In the genomic region with DNA sequence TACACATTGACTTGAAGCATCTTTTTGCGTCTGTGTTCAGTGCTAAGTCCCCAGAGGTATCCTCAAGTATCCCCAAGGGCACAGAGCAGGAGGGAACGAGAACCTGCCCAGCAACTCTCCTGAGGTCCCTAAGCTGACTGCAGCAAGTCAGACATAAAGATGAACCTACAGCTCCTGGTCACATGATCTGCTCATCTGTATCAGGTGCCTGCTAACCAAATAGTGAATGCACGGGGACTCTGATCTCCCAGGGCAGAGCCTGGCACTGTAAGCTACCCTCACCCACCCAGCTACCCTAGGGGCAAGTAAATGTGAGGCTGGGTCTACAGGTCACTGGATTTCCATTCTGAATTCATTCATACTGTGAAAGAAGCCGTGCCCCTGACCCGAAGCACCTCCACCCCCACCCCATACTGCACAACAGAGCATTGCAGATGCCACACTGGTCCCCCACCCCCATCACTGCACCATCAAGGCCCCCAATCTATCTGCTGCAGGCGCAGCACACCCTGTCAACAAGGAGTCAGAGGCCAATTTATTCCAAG, we compare ENCODE assay signal across 8 mouse cellular contexts. TPM values are rescaled to one million over a fixed set of nuclear protein-coding genes. Genes with fewer than 3 reads are reported as not detected.
DNase-seq lines count a peak whose midpoint lies in the region; ATAC-seq and TF ChIP-seq lines count a peak whose summit lies in the region.

No protein-coding gene starts in this region.

- no peaks in the 10 kb centered on the region for H3K9me3 ChIP-seq in megakaryocyte, embryonic 14.5 days
- H3K9me3 ChIP-seq in limb, embryonic 15.5 days: no peaks in the 10 kb centered on the region
- no peaks in the 10 kb centered on the region for H3K9me3 ChIP-seq in stomach, postnatal 0 days (ENCODE audit: control insufficient read depth, low read length)

- peaks cover 96% of the 10 kb centered on the region for H3K27me3 ChIP-seq in megakaryocyte, embryonic 14.5 days (replicated peaks)
- H3K27me3 ChIP-seq in limb, embryonic 15.5 days: peaks cover 99% of the 10 kb centered on the region
- peaks cover 2% of the 10 kb centered on the region; the same call in 1 of the 2 replicates for H3K27me3 ChIP-seq in stomach, postnatal 0 days (ENCODE audit: control insufficient read depth, insufficient read depth, low read length)

- H3K4me2 ChIP-seq in limb, embryonic 15.5 days: peak overlapping the region; percentile 93
- H3K4me2 ChIP-seq in stomach, postnatal 0 days (replicated peaks; ENCODE audit: low read depth): peak overlapping the region; percentile 93

- H3K36me3 ChIP-seq in megakaryocyte, embryonic 14.5 days (replicated peaks; ENCODE audit: low read length): no peaks in the 10 kb centered on the region
- H3K36me3 ChIP-seq in limb, embryonic 15.5 days: no peaks in the 10 kb centered on the region
- no peaks in the 10 kb centered on the region for H3K36me3 ChIP-seq in stomach, postnatal 0 days (ENCODE audit: control insufficient read depth, insufficient read depth, low read length)

- TF ChIP-seq EP300 in stomach, postnatal 0 days (optimal IDR thresholded peaks at IDR 0.05): no peak

- intact Hi-C loops in left cerebral cortex, postnatal 10 days (cut with DNase I): no loop called here

- ATAC-seq in megakaryocyte, adult 5-6 weeks (ENCODE audit: poor library complexity, severe bottlenecking): no peak
- no peak for ATAC-seq in limb, embryonic 15.5 days (ENCODE audit: insufficient number of reproducible peaks, low FRiP score, low TSS enrichment, low read depth)
- no peak for ATAC-seq in stomach, postnatal 0 days (ENCODE audit: low FRiP score, low TSS enrichment)
- ATAC-seq in megakaryocyte progenitor cell, adult 5-6 weeks (replicated peaks; ENCODE audit: poor library complexity): no peak

- TF ChIP-seq CTCF in stomach, postnatal 0 days (IDR thresholded peaks at IDR 0.05; ENCODE audit: low read depth): no peak

- WGBS in limb, embryonic 15.5 days: 27% methylated on average over 6 of the region's 6 CpGs
- WGBS in stomach, postnatal 0 days: 34% methylated on average over 6 of the region's 6 CpGs

- no peak overlapping the region for H3K9ac ChIP-seq in limb, embryonic 15.5 days
- H3K9ac ChIP-seq in stomach, postnatal 0 days (ENCODE audit: low read length): peak overlapping the region; percentile 86

- H3K27ac ChIP-seq in limb, embryonic 15.5 days: no peak overlapping the region
- no peak overlapping the region for H3K27ac ChIP-seq in stomach, postnatal 0 days (replicated peaks)

- H3K4me1 ChIP-seq in megakaryocyte, embryonic 14.5 days: peaks cover 41% of the 10 kb centered on the region
- H3K4me1 ChIP-seq in limb, embryonic 15.5 days: peaks cover 31% of the 10 kb centered on the region
- no peaks in the 10 kb centered on the region for H3K4me1 ChIP-seq in stomach, postnatal 0 days (replicated peaks; ENCODE audit: control insufficient read depth, insufficient read depth)

- peak overlapping the region; percentile 91 for H3K4me3 ChIP-seq in megakaryocyte, embryonic 14.5 days (replicated peaks)
- peak overlapping the region; percentile 71 for H3K4me3 ChIP-seq in limb, embryonic 15.5 days
- peak overlapping the region; percentile 77 for H3K4me3 ChIP-seq in stomach, postnatal 0 days (ENCODE audit: low read depth, low read length)

- DNase-seq in cerebellum, adult 11-12 months: peak; percentile 51
- no peak for DNase-seq in cerebellum, postnatal 14 days
- no peak for DNase-seq in stomach, postnatal 0 days (ENCODE audit: low spot score)
- DNase-seq in left cerebral cortex, postnatal 10 days (ENCODE audit: extremely low spot score in 1 of 2, low spot score in 2 of 2): no peak

RNA-seq across cellular contexts. Expression of a gene that starts 1.9 kb away (rescaled TPM):
- 0.07 and 3.6 TPM in 2 replicates for polyA plus RNA-seq in megakaryocyte, embryonic 14.5 days (2012; ENCODE audit: insufficient read depth, low replicate concordance)
- total RNA-seq in megakaryocyte, adult 5-6 weeks (2015): not detected in 2 replicates
- not detected in 2 replicates for total RNA-seq in megakaryocyte, adult 5-6 weeks (2017)
- polyA plus RNA-seq in limb, embryonic 15.5 days (2015; fragmentation: Nextera tagmentation; extraction: Ambion mirVana): 5.5 and 6.9 TPM in 2 replicates
- 3.6 and 5.6 TPM in 2 replicates for polyA plus RNA-seq in stomach, postnatal 0 days (2015; fragmentation: Nextera tagmentation; extraction: Ambion mirVana)
- total RNA-seq in megakaryocyte progenitor cell, adult 5-6 weeks (2015): 0.12 TPM in 1 of 2 replicates, not detected in the other
- not detected in 2 replicates for total RNA-seq in megakaryocyte progenitor cell, adult 5-6 weeks (2017)
- total RNA-seq in left cerebral cortex, postnatal 10 days (2021): 100 to 1,000 TPM; 157 to 164 TPM

RNA-seq across cellular contexts. Expression of a gene that starts 26.8 kb away (rescaled TPM):
- not detected in 2 replicates for polyA plus RNA-seq in megakaryocyte, embryonic 14.5 days (2012; ENCODE audit: insufficient read depth, low replicate concordance)
- total RNA-seq in megakaryocyte, adult 5-6 weeks (2015): not detected in 2 replicates
- not detected in 2 replicates for total RNA-seq in megakaryocyte, adult 5-6 weeks (2017)
- polyA plus RNA-seq in limb, embryonic 15.5 days (2015; fragmentation: Nextera tagmentation; extraction: Ambion mirVana): not detected in 2 replicates
- polyA plus RNA-seq in stomach, postnatal 0 days (2015; fragmentation: Nextera tagmentation; extraction: Ambion mirVana): not detected in 2 replicates
- not detected in 2 replicates for total RNA-seq in megakaryocyte progenitor cell, adult 5-6 weeks (2015)
- not detected in 2 replicates for total RNA-seq in megakaryocyte progenitor cell, adult 5-6 weeks (2017)
- not detected for total RNA-seq in left cerebral cortex, postnatal 10 days (2021)

RNA-seq across cellular contexts. Expression of a gene that starts 32.9 kb away (rescaled TPM):
- 69.4 and 73.5 TPM in 2 replicates for polyA plus RNA-seq in megakaryocyte, embryonic 14.5 days (2012; ENCODE audit: insufficient read depth, low replicate concordance)
- 25.5 and 34.4 TPM in 2 replicates for total RNA-seq in megakaryocyte, adult 5-6 weeks (2015)
- total RNA-seq in megakaryocyte, adult 5-6 weeks (2017): 29.7 and 31.7 TPM in 2 replicates
- 78.2 and 82.2 TPM in 2 replicates for polyA plus RNA-seq in limb, embryonic 15.5 days (2015; fragmentation: Nextera tagmentation; extraction: Ambion mirVana)
- 61.5 and 65.8 TPM in 2 replicates for polyA plus RNA-seq in stomach, postnatal 0 days (2015; fragmentation: Nextera tagmentation; extraction: Ambion mirVana)
- 45.3 and 45.9 TPM in 2 replicates for total RNA-seq in megakaryocyte progenitor cell, adult 5-6 weeks (2015)
- 45.9 and 47.1 TPM in 2 replicates for total RNA-seq in megakaryocyte progenitor cell, adult 5-6 weeks (2017)
- total RNA-seq in left cerebral cortex, postnatal 10 days (2021): 10 to 100 TPM; 23.6 to 26.7 TPM

RNA-seq across cellular contexts. Expression of a gene that starts 42.1 kb away (rescaled TPM):
- polyA plus RNA-seq in megakaryocyte, embryonic 14.5 days (2012; ENCODE audit: insufficient read depth, low replicate concordance): not detected in 2 replicates
- total RNA-seq in megakaryocyte, adult 5-6 weeks (2015): not detected in 2 replicates
- not detected in 2 replicates for total RNA-seq in megakaryocyte, adult 5-6 weeks (2017)
- not detected in 2 replicates for polyA plus RNA-seq in limb, embryonic 15.5 days (2015; fragmentation: Nextera tagmentation; extraction: Ambion mirVana)
- not detected in 2 replicates for polyA plus RNA-seq in stomach, postnatal 0 days (2015; fragmentation: Nextera tagmentation; extraction: Ambion mirVana)
- total RNA-seq in megakaryocyte progenitor cell, adult 5-6 weeks (2015): not detected in 2 replicates
- total RNA-seq in megakaryocyte progenitor cell, adult 5-6 weeks (2017): not detected in 2 replicates
- total RNA-seq in left cerebral cortex, postnatal 10 days (2021): not detected

RNA-seq across cellular contexts. Expression of a gene that starts 50.6 kb away (rescaled TPM):
- polyA plus RNA-seq in megakaryocyte, embryonic 14.5 days (2012; ENCODE audit: insufficient read depth, low replicate concordance): not detected in 2 replicates
- not detected in 2 replicates for total RNA-seq in megakaryocyte, adult 5-6 weeks (2015)
- not detected in 2 replicates for total RNA-seq in megakaryocyte, adult 5-6 weeks (2017)
- not detected in 2 replicates for polyA plus RNA-seq in limb, embryonic 15.5 days (2015; fragmentation: Nextera tagmentation; extraction: Ambion mirVana)
- polyA plus RNA-seq in stomach, postnatal 0 days (2015; fragmentation: Nextera tagmentation; extraction: Ambion mirVana): not detected in 2 replicates
- total RNA-seq in megakaryocyte progenitor cell, adult 5-6 weeks (2015): not detected in 2 replicates
- not detected in 2 replicates for total RNA-seq in megakaryocyte progenitor cell, adult 5-6 weeks (2017)
- total RNA-seq in left cerebral cortex, postnatal 10 days (2021): not detected

Comparison
In these comparisons a context has a peak if more than half of its experiments do, and no peak if none do; other contexts are left out.
1. RNA of a gene that starts 1.9 kb away (total RNA-seq): 157 to 164 TPM in left cerebral cortex, postnatal 10 days; not detected in megakaryocyte, adult 5-6 weeks and 0.12 TPM in megakaryocyte progenitor cell, adult 5-6 weeks; every median in the first group is over 100 times any median in the second.
2. Peak in every context shown above with its lines, with median percentiles within 50 percentile points of each other: H3K4me3 ChIP-seq.